25 mouse cellular contexts compared by ENCODE assay signal in genomic region chr9:75406121-75406520, GRCm38 (mm10). TPM values are rescaled to one million over a fixed set of nuclear protein-coding genes. Genes with fewer than 3 reads are reported as not detected.
DNase-seq lines count a peak whose midpoint lies in the region; ATAC-seq lines count a peak whose summit lies in the region.
"Had no signal": no experiment of that assay in that cellular context is flagged by ENCODE, and none has a peak within 500 bp of the region (broad histone marks: within the 10 kb centered on the region; RNA-seq: fewer than 3 reads in every experiment).

No protein-coding gene starts in this region.

- H3K27me3 ChIP-seq in heart, embryonic 10.5 days (ENCODE audit: insufficient read depth, poor library complexity, severe bottlenecking), result no peaks in the 10 kb centered on the region
- no peaks in the 10 kb centered on the region for H3K27me3 ChIP-seq in megakaryocyte, embryonic 14.5 days (replicated peaks)
- H3K27me3 ChIP-seq in splenic B cell, adult 2 months (ENCODE audit: control insufficient read depth, insufficient read depth, low read length, poor library complexity, severe bottlenecking), result no peaks in the 10 kb centered on the region
- H3K27me3 ChIP-seq: hindbrain, embryonic 15.5 days; kidney, embryonic 15.5 days; limb, embryonic 12.5 days; liver, embryonic 13.5 days; lung, embryonic 15.5 days; neural tube, embryonic 15.5 days; stomach, embryonic 15.5 days had no signal

- peak overlapping the region; percentile 22; the same call in 1 of the 2 replicates for H3K27ac ChIP-seq in heart, embryonic 10.5 days
- H3K27ac ChIP-seq: forebrain, embryonic 10.5 days; hindbrain, embryonic 15.5 days; kidney, embryonic 15.5 days; limb, embryonic 12.5 days; liver, embryonic 13.5 days; lung, embryonic 15.5 days; neural tube, embryonic 15.5 days; stomach, embryonic 15.5 days had no signal

- no peaks in the 10 kb centered on the region for H3K36me3 ChIP-seq in heart, embryonic 10.5 days
- H3K36me3 ChIP-seq in megakaryocyte, embryonic 14.5 days (replicated peaks; ENCODE audit: low read length), result peaks cover 55% of the 10 kb centered on the region
- no peaks in the 10 kb centered on the region for H3K36me3 ChIP-seq in splenic B cell, adult 2 months (ENCODE audit: control insufficient read depth, insufficient read depth, low read length, poor library complexity, severe bottlenecking)
- H3K36me3 ChIP-seq: hindbrain, embryonic 15.5 days; kidney, embryonic 15.5 days; limb, embryonic 12.5 days; liver, embryonic 13.5 days; lung, embryonic 15.5 days; neural tube, embryonic 15.5 days; stomach, embryonic 15.5 days had no signal

- DNase-seq in heart, embryonic 10.5 days (ENCODE audit: low spot score), result no peak
- no peak for DNase-seq in heart, postnatal 4 days
- peak; percentile 60 for DNase-seq in adrenal gland, postnatal 14 days
- DNase-seq in splenic B cell, adult 2 months (ENCODE audit: low read depth, low spot score), result peak; percentile 17
- DNase-seq in spleen, adult 12 weeks (ENCODE audit: low spot score), result no peak
- DNase-seq: cerebellum, postnatal 36 days; heart, adult 18-20 months; kidney, postnatal 4 days; liver, embryonic 13.5 days; midbrain, embryonic 14.5 days had no signal

- H3K9me3 ChIP-seq in heart, embryonic 10.5 days, result no peaks in the 10 kb centered on the region
- H3K9me3 ChIP-seq in megakaryocyte, embryonic 14.5 days, result no peaks in the 10 kb centered on the region
- H3K9me3 ChIP-seq: forebrain, embryonic 10.5 days; hindbrain, embryonic 15.5 days; kidney, embryonic 15.5 days; limb, embryonic 12.5 days; liver, embryonic 13.5 days; lung, embryonic 15.5 days; neural tube, embryonic 15.5 days; stomach, embryonic 15.5 days had no signal

- WGBS in heart, embryonic 10.5 days, result 93% methylated on average over 2 of the region's 2 CpGs

- peaks cover 53% of the 10 kb centered on the region for H3K4me1 ChIP-seq in heart, embryonic 10.5 days
- peaks cover 69% of the 10 kb centered on the region for H3K4me1 ChIP-seq in megakaryocyte, embryonic 14.5 days

- no peak overlapping the region for H3K4me3 ChIP-seq in heart, embryonic 10.5 days
- peak overlapping the region; percentile 98 for H3K4me3 ChIP-seq in megakaryocyte, embryonic 14.5 days (replicated peaks)
- H3K4me3 ChIP-seq: forebrain, embryonic 10.5 days; hindbrain, embryonic 15.5 days; kidney, embryonic 15.5 days; limb, embryonic 12.5 days; liver, embryonic 13.5 days; lung, embryonic 15.5 days; neural tube, embryonic 15.5 days; stomach, embryonic 15.5 days had no signal

- no peak for ATAC-seq in megakaryocyte, adult 5-6 weeks (ENCODE audit: poor library complexity, severe bottlenecking)
- ATAC-seq: intestine, postnatal 0 days had no signal

RNA-seq across cellular contexts. Expression of gene Mapk6, which starts 3.7 kb away (rescaled TPM):
- 71.2 and 87.1 TPM in 2 replicates for polyA plus RNA-seq in heart, embryonic 10.5 days (2016; fragmentation: Nextera tagmentation; extraction: Ambion mirVana)
- 10 to 100 TPM; 59.7 to 60.7 TPM for total RNA-seq in heart, postnatal 4 days (2021)
- polyA plus RNA-seq in megakaryocyte, embryonic 14.5 days (2012; ENCODE audit: insufficient read depth, low replicate concordance), result 31.3 and 53.1 TPM in 2 replicates
- total RNA-seq in megakaryocyte, adult 5-6 weeks (2015), result 36.0 and 39.6 TPM in 2 replicates
- 26.6 and 29.3 TPM in 2 replicates for total RNA-seq in megakaryocyte, adult 5-6 weeks (2017)
- 35.0 and 38.0 TPM in 2 replicates for total RNA-seq in adrenal gland, postnatal 14 days (2021)

RNA-seq across cellular contexts. Expression of gene Leo1, which starts 35.2 kb away (rescaled TPM):
- 36.3 and 49.1 TPM in 2 replicates for polyA plus RNA-seq in heart, embryonic 10.5 days (2016; fragmentation: Nextera tagmentation; extraction: Ambion mirVana)
- total RNA-seq in heart, postnatal 4 days (2021), result 10 to 100 TPM; 23.1 to 25.4 TPM
- polyA plus RNA-seq in megakaryocyte, embryonic 14.5 days (2012; ENCODE audit: insufficient read depth, low replicate concordance), result 3.6 and 17.0 TPM in 2 replicates
- 12.5 and 16.3 TPM in 2 replicates for total RNA-seq in megakaryocyte, adult 5-6 weeks (2015)
- total RNA-seq in megakaryocyte, adult 5-6 weeks (2017), result 32.5 and 35.6 TPM in 2 replicates
- 32.0 and 37.1 TPM in 2 replicates for total RNA-seq in adrenal gland, postnatal 14 days (2021)

RNA-seq across cellular contexts. Expression of gene Bcl2l10, which starts 58.6 kb away (rescaled TPM):
- polyA plus RNA-seq in heart, embryonic 10.5 days (2016; fragmentation: Nextera tagmentation; extraction: Ambion mirVana), result not detected in 2 replicates
- under 1 TPM in 1 of 2 experiments, not detected in 1; 0.21 TPM for total RNA-seq in heart, postnatal 4 days (2021)
- polyA plus RNA-seq in megakaryocyte, embryonic 14.5 days (2012; ENCODE audit: insufficient read depth, low replicate concordance), result not detected in 2 replicates
- not detected in 2 replicates for total RNA-seq in megakaryocyte, adult 5-6 weeks (2015)
- total RNA-seq in megakaryocyte, adult 5-6 weeks (2017), result not detected in 2 replicates
- total RNA-seq in adrenal gland, postnatal 14 days (2021), result not detected in 2 replicates
- total RNA-seq: gastrocnemius, adult 8-10 months; heart, postnatal 25 days had no signal
- polyA plus RNA-seq: C2C12; forebrain, embryonic 10.5 days; hindbrain, embryonic 15.5 days; intestine, postnatal 0 days; kidney, embryonic 15.5 days; limb, embryonic 12.5 days; liver, embryonic 13.5 days; lung, embryonic 15.5 days; midbrain, embryonic 14.5 days; neural tube, embryonic 15.5 days; spleen, adult 2 months; stomach, embryonic 15.5 days; thymus, postnatal 0 days had no signal

Comparison
In these comparisons a context has a peak if more than half of its experiments do, and no peak if none do; other contexts are left out.
1. DNase-seq: peak in adrenal gland, postnatal 14 days (single experiment) and splenic B cell, adult 2 months (single experiment); none in heart, embryonic 10.5 days (single experiment), heart, postnatal 4 days (single experiment) and spleen, adult 12 weeks (single experiment).